Mouse (Mus musculus): Measurements from ENCODE around the gene Rnf208. TPM values are rescaled to one million over a fixed set of nuclear protein-coding genes. Genes with fewer than 3 reads are reported as not detected.
A peak's percentile ranks its signal among the peaks of the same experiment; 100 is the strongest.

The Rnf208 gene
- total RNA-seq (2014; fragmentation: Nextera tagmentation) (0.58 TPM in 1 of 2 replicates, not detected in the other), total RNA-seq (2017) (not detected in 2 replicates)

- ATAC-seq (replicated peaks; ENCODE audit: poor library complexity, severe bottlenecking) = no peak
Observed at GRCm38 (mm10) chr2:25242101-25242506, at the start of gene Rnf208, which contains the start of gene Cysrt1. Rnf208 (plus strand) TSS chr2:25242255. Cysrt1 (minus strand) TSS chr2:25242452.

- ATAC-seq (replicated peaks; ENCODE audit: poor library complexity, severe bottlenecking) = peak; percentile 56
Observed at GRCm38 (mm10) chr2:25193330-25193770, 48.7 kb upstream of the Rnf208 start.

- no peak for ATAC-seq (replicated peaks; ENCODE audit: poor library complexity, severe bottlenecking)
Observed at GRCm38 (mm10) chr2:25194006-25194405, 48.0 kb upstream of the Rnf208 start.

- ATAC-seq (replicated peaks; ENCODE audit: poor library complexity, severe bottlenecking) = peak; percentile 29
Observed at GRCm38 (mm10) chr2:25194486-25195171, 47.4 kb upstream of the Rnf208 start.

GRCm38 (mm10) chr2:25195211-25196156 is 46.6 kb upstream of the Rnf208 start:
- peak; percentile 17 for ATAC-seq (replicated peaks; ENCODE audit: poor library complexity, severe bottlenecking)

- peak; percentile 63 for ATAC-seq (replicated peaks; ENCODE audit: poor library complexity, severe bottlenecking)
Observed at GRCm38 (mm10) chr2:25196172-25196954, 45.7 kb upstream of the Rnf208 start, which contains the start of gene Tor4a. Tor4a (minus strand) TSS chr2:25196886.

- ATAC-seq (replicated peaks; ENCODE audit: poor library complexity, severe bottlenecking) = no peak
Observed at GRCm38 (mm10) chr2:25197191-25197590, 44.9 kb upstream of the Rnf208 start.

- no peak for ATAC-seq (replicated peaks; ENCODE audit: poor library complexity, severe bottlenecking)
Observed at GRCm38 (mm10) chr2:25197946-25198345, 44.1 kb upstream of the Rnf208 start.

GRCm38 (mm10) chr2:25200631-25201030 is 41.4 kb upstream of the Rnf208 start:
- no peak for ATAC-seq (replicated peaks; ENCODE audit: poor library complexity, severe bottlenecking)

GRCm38 (mm10) chr2:25203631-25204214 is 38.3 kb upstream of the Rnf208 start:
- ATAC-seq (replicated peaks; ENCODE audit: poor library complexity, severe bottlenecking) = peak; percentile 49

GRCm38 (mm10) chr2:25207593-25207992 is 34.5 kb upstream of the Rnf208 start:
- ATAC-seq (replicated peaks; ENCODE audit: poor library complexity, severe bottlenecking) = no peak

GRCm38 (mm10) chr2:25210686-25211085 is 31.4 kb upstream of the Rnf208 start:
- ATAC-seq (replicated peaks; ENCODE audit: poor library complexity, severe bottlenecking) = no peak

GRCm38 (mm10) chr2:25211121-25211670 is 30.9 kb upstream of the Rnf208 start, which contains the start of gene Nelfb:
Nelfb (minus strand) TSS chr2:25211489.
- ATAC-seq (replicated peaks; ENCODE audit: poor library complexity, severe bottlenecking) = peak; percentile 95

GRCm38 (mm10) chr2:25213266-25213865 is 28.7 kb upstream of the Rnf208 start:
- ATAC-seq (replicated peaks; ENCODE audit: poor library complexity, severe bottlenecking) = no peak

- no peak for ATAC-seq (replicated peaks; ENCODE audit: poor library complexity, severe bottlenecking)
Observed at GRCm38 (mm10) chr2:25214444-25214843, 27.6 kb upstream of the Rnf208 start, which contains the start of gene Stpg3. Stpg3 (minus strand) TSS chr2:25214637.

- no peak for ATAC-seq (replicated peaks; ENCODE audit: poor library complexity, severe bottlenecking)
Observed at GRCm38 (mm10) chr2:25217666-25218065, 24.4 kb upstream of the Rnf208 start.

- no peak for ATAC-seq (replicated peaks; ENCODE audit: poor library complexity, severe bottlenecking)
Observed at GRCm38 (mm10) chr2:25218445-25218844, 23.6 kb upstream of the Rnf208 start, which contains the start of gene Fam166a. Fam166a (plus strand) TSS chr2:25218745.

- ATAC-seq (replicated peaks; ENCODE audit: poor library complexity, severe bottlenecking) = no peak
Observed at GRCm38 (mm10) chr2:25221331-25221772, 20.7 kb upstream of the Rnf208 start.

All from granulocyte monocyte progenitor cell, adult 5-6 weeks (primary cell).